Mouse (Mus musculus) embryonic facial prominence, embryonic 14.5 days (tissue): ENCODE results near the gene Gm36864. TPM values are rescaled to one million over a fixed set of nuclear protein-coding genes. Genes with fewer than 3 reads are reported as not detected.

Experiments used
- ATAC-seq: fragments of 200-750 bp; cut with Nextera tagmentation; 2 replicates; pipeline ENCODE4 v1.8.0; 2017; ENCODE audit warnings: low read depth, moderate number of reproducible peaks, moderate TSS enrichment
- DNase-seq: peaks from one replicate; pipeline ENCODE4 v3.0.0-alpha.2; 2015; ENCODE audit warnings: low spot score
- H3K27ac ChIP-seq: fragments of 300-500 bp; sonication (generic); replicated peaks from 2 replicates; pipeline ENCODE4 v1.5.1; 2014; ENCODE audit warnings: low read depth, mild to moderate bottlenecking, low read length, moderate library complexity
- H3K27me3 ChIP-seq: fragments of 300-500 bp; sonication (generic); replicated peaks from 2 replicates; pipeline ENCODE4 v1.6.1; 2014; ENCODE audit warnings: low read length; ENCODE audit not compliant: control insufficient read depth, insufficient read depth
- H3K36me3 ChIP-seq: fragments of 300-500 bp; sonication (generic); 2 replicates; pipeline ENCODE4 v1.6.1; 2014; ENCODE audit warnings: low read length, mixed read lengths; ENCODE audit not compliant: control insufficient read depth, insufficient read depth
- H3K4me1 ChIP-seq: fragments of 300-500 bp; sonication (generic); 2 replicates; pipeline ENCODE4 v1.6.1; 2014; ENCODE audit warnings: antibody characterized with exemption, low read length; ENCODE audit not compliant: control insufficient read depth, insufficient read depth
- H3K4me2 ChIP-seq: fragments of 300-500 bp; sonication (generic); 2 replicates; pipeline ENCODE4 v1.6.1; 2014; ENCODE audit warnings: low read depth, mild to moderate bottlenecking, low read length, moderate library complexity, mixed read lengths
- H3K4me3 ChIP-seq: fragments of 300-500 bp; sonication (generic); 2 replicates; pipeline ENCODE4 v1.5.1; 2014; ENCODE audit warnings: low read depth, mild to moderate bottlenecking, low read length
- H3K9ac ChIP-seq: fragments of 300-500 bp; sonication (generic); 2 replicates; pipeline ENCODE4 v1.6.1; 2014; ENCODE audit warnings: low read depth, mild to moderate bottlenecking, low read length, moderate library complexity, mixed read lengths
- H3K9me3 ChIP-seq: fragments of 300-500 bp; sonication (generic); 2 replicates; pipeline ENCODE4 v1.6.1; 2016; ENCODE audit warnings: low read length; ENCODE audit not compliant: control insufficient read depth
- WGBS: fragments of 180-500 bp; shearing (Covaris S2); extraction: QIAGEN DNeasy Blood & Tissue Kit; methylation state at CpG from one replicate; pipeline ENCODE4 v1.1.7; 2014; 5-methylcytosine and 5-hydroxymethylcytosine counted together
- polyA plus RNA-seq: library from polyadenylated mRNA; unstranded; fragments of >200 nt; fragmentation: Nextera tagmentation; extraction: Ambion mirVana; gene quantifications from 2 replicates; pipeline ENCODE4 v1.2.1, GENCODE M21; 2014

Gene Gm36864
- polyA plus RNA-seq, 1 experiment from 2014 or later = not detected

DNA sequence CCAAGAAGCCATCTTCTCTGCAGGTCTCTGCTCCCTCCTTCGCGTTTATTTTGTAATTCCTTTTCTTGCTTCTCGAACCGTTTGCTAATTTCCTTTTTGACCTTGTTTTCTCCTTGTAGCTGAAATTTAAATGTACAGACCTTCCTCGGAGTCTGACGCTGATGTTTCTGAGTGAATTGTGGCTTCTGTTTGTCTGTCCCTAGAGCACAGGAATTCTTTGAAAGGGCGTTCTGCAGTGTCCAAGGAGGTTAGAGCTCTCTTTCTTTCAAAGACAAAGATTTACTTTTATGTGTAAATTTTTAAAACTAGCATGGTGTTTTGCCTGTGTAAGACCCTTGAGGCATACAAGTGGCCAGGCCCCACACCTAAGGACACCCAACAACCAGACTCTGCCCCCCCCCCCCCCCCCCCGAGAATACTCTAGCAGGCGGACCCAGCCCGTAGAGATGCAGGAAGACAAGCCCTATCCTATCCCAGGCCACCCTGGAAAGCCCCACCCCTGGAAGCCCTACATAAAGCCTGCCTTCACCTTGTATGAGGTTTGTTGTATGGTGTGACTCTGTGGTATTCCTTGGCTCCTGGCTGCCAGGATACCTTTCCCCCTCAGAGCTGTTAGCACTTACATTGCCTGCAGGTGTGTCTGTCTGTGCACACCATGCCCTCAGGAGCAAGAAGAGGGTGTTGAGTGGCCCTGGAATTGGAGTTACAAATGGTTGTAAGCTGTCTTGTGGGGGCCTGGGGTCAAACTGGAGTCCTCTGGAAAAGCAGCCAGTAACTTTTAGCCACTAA is 40.7 kb downstream of the Gm36864 start:
- no peak overlapping the region for H3K4me3 ChIP-seq
- H3K36me3 ChIP-seq = no peaks in the 10 kb centered on the region
- no peak overlapping the region for H3K9ac ChIP-seq
- H3K27me3 ChIP-seq = peaks cover 8% of the 10 kb centered on the region; the same call in 1 of the 2 replicates
- no peak overlapping the region for H3K27ac ChIP-seq
- 63% methylated on average over 10 of the region's 10 CpGs for WGBS
- H3K4me2 ChIP-seq = no peak overlapping the region
- DNase-seq (no peak), ATAC-seq (no peak)
- H3K4me1 ChIP-seq = no peaks in the 10 kb centered on the region
- no peaks in the 10 kb centered on the region for H3K9me3 ChIP-seq

DNA sequence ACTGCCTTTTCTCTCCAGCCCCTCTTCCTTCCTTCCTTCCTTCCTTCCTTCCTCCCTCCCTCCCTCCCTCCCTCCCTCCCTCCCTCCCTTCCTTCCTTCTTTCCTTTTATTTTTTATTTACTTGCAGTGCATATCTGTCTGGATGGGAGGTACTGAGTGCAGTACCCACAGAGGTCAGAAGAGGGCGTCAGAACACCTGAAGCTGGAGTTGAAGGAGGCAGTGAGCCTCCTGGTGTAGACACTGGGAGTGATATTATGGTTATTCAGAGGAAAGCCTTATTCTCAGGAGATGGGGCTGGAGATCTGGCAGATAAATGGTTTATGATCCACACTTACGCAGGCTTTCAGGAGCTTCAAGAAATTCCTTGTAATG is 41.3 kb downstream of the Gm36864 start:
- H3K9me3 ChIP-seq = no peaks in the 10 kb centered on the region
- H3K4me2 ChIP-seq = no peak overlapping the region
- WGBS = 43% methylated on average over 2 of the region's 2 CpGs
- no peak overlapping the region for H3K9ac ChIP-seq
- ATAC-seq = no peak
- H3K27me3 ChIP-seq = peaks cover 8% of the 10 kb centered on the region; the same call in 1 of the 2 replicates
- no peak overlapping the region for H3K4me3 ChIP-seq
- H3K36me3 ChIP-seq = no peaks in the 10 kb centered on the region
- H3K4me1 ChIP-seq = no peaks in the 10 kb centered on the region
- no peak overlapping the region for H3K27ac ChIP-seq
- DNase-seq = no peak

DNA sequence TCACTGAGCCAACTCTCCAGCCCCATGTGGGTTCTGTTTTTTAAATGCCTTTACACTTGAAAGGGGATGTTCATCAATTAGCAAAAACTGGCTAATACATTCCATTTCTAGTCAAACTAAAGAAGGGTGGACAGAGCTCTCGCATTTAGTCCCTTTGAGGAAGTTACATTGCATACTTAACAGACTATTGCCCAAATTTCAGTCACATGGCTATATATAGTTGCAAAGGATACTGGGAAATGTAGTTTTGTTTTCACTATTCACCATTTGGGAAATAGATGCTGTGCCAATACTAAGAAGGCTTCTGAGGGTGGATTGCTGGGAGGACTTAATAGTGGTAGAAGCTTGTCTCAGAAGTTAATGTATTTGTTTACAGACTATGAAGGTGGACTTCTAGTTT is 45.0 kb downstream of the Gm36864 start:
- DNase-seq (no peak), ATAC-seq (no peak)
- WGBS = 66% methylated on average over 1 of the region's 1 CpGs
- Histone ChIP-seq H3K9ac (no peak overlapping the region), H3K9me3 (no peaks in the 10 kb centered on the region), H3K4me1 (no peaks in the 10 kb centered on the region), H3K4me2 (no peak overlapping the region), H3K36me3 (no peaks in the 10 kb centered on the region), H3K4me3 (no peak overlapping the region), H3K27me3 (no peaks in the 10 kb centered on the region), H3K27ac (no peak overlapping the region)

DNA sequence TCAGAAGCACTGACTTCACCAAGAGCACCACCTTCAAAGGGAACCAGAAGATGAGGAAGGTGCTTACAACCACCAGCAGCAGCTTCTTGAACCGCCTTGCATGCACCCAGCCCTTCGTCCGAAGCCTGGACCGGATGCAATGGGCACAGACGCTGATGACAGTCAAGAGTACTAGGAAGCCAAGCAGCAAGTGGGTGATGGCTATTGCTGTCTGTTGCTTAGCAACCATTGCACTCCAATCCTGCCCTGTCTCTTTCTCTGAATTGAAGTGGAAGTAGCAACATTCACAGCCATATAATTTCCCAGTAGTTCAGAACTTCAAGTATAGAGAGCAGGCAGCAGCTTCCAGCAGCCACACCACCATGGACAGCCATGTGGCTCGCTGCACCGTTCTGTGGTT is 45.6 kb downstream of the Gm36864 start:
- Histone ChIP-seq H3K27me3 (no peaks in the 10 kb centered on the region), H3K9me3 (0 out of 2 replicates have a peak, but pooled peaks cover 3% of the 10 kb centered on the region), H3K9ac (no peak overlapping the region), H3K4me2 (no peak overlapping the region), H3K4me3 (no peak overlapping the region), H3K4me1 (no peaks in the 10 kb centered on the region), H3K27ac (no peak overlapping the region), H3K36me3 (no peaks in the 10 kb centered on the region)
- DNase-seq (no peak), ATAC-seq (no peak)
- WGBS = 86% methylated on average over 7 of the region's 7 CpGs

DNA sequence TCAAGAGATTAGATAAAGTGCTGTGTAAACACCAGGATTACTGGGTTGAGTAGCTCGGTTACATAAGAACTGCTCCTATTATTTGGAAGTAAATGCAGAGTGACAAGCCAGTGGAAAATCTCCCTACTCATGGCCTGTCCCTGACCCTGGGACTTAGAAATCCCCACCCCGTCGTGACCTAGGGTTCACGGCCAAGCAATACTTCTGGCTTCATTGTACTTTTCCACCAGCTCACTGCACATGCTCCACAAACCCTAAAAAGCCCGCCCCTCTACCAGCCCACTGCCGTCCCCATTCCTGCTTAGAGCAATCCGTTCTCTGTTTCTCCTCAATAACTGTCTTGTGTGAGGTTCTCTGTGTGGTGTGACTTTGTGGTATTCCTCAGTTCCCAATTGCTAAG is 51.8 kb downstream of the Gm36864 start:
- no peaks in the 10 kb centered on the region for H3K27me3 ChIP-seq
- H3K9me3 ChIP-seq = 0 out of 2 replicates have a peak, but pooled peaks cover 6% of the 10 kb centered on the region
- no peaks in the 10 kb centered on the region for H3K4me1 ChIP-seq
- H3K4me3 ChIP-seq = no peak overlapping the region
- WGBS = 72% methylated on average over 7 of the region's 7 CpGs
- H3K9ac ChIP-seq = no peak overlapping the region
- no peaks in the 10 kb centered on the region for H3K36me3 ChIP-seq
- DNase-seq (no peak), ATAC-seq (no peak)
- no peak overlapping the region for H3K4me2 ChIP-seq
- no peak overlapping the region for H3K27ac ChIP-seq

DNA sequence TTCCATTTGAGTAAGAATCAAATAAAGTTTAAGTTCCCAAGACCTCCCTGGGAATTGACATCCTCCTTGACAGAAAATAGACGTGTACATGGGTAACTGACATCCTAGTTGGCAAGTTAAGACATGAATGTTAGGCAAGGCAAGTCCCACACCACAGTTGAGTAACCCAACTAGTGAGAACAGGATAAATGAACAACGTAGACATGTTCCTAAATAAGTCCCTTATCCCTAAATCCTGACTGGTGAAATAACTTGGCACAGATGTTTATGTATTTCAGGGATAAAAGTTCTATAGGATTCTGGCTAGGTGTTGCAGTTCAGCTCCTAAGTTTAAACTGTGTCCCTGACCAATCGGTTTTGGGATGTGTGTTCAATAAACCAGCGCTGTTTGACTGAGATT is 55.0 kb downstream of the Gm36864 start:
- no peaks in the 10 kb centered on the region for H3K36me3 ChIP-seq
- 74% methylated on average over 4 of the region's 4 CpGs for WGBS
- H3K4me2 ChIP-seq = no peak overlapping the region
- ATAC-seq (no peak), DNase-seq (no peak)
- no peak overlapping the region for H3K27ac ChIP-seq
- H3K4me3 ChIP-seq = no peak overlapping the region
- no peaks in the 10 kb centered on the region for H3K4me1 ChIP-seq
- no peak overlapping the region for H3K9ac ChIP-seq
- no peaks in the 10 kb centered on the region for H3K27me3 ChIP-seq
- H3K9me3 ChIP-seq = 0 out of 2 replicates have a peak, but pooled peaks cover 6% of the 10 kb centered on the region

DNA sequence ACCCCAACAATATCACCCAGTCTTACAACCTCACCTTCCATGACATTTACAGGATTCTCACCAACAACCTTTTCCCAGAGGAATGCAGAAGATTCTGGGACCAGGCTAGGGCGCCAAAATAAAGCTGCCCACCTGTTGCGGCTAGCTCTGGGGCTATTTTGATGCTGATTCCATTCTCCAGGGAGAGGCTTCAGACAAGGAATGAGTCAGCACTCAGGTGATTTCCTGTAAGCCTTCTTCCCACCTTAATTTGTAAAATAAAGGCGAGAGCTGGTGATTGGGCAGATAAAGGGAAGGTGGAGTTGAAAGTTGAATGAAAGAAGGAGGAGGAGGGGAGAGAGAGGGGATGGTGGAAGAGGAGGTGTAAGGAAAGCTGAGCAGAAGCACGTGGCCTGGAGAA is 55.4 kb downstream of the Gm36864 start:
- Histone ChIP-seq H3K36me3 (no peaks in the 10 kb centered on the region), H3K9ac (no peak overlapping the region), H3K4me2 (no peak overlapping the region), H3K27ac (no peak overlapping the region), H3K4me1 (no peaks in the 10 kb centered on the region), H3K27me3 (no peaks in the 10 kb centered on the region), H3K4me3 (no peak overlapping the region), H3K9me3 (0 out of 2 replicates have a peak, but pooled peaks cover 4% of the 10 kb centered on the region)
- WGBS = 42% methylated on average over 4 of the region's 4 CpGs
- ATAC-seq (no peak), DNase-seq (no peak)
